Mouse (Mus musculus): ENCODE measurements around the gene Rbp2.

DNA sequence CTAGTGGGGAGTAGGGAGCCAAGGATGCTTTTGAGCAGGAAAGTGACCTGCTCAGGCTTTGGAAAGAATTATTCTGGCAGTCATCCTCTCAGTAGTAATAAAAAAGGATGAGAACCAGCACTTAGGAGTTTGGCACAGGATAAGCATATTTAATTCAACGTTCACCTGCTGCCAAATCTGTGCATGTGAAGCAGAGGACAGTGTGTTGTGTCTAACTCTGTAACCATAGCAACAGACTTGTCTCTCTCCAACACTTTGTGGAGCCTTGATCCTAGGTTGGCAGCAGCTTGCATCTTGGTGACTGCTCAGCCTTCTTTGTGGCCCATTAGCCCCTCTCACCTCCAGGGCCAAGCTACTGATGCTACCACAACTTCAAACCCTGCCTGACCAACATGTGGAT, 34.9 kb upstream of the Rbp2 start:
- no peak for TF ChIP-seq CTCF (conservative IDR thresholded peaks at IDR 0.05; ENCODE audit: low read length)
- TF ChIP-seq NANOG (IDR thresholded peaks at IDR 0.05; ENCODE audit: borderline replicate concordance, low read length): no peak
- no peak for TF ChIP-seq POU5F1 (IDR thresholded peaks at IDR 0.05; ENCODE audit: borderline replicate concordance, low read length)
